Mouse (Mus musculus): Measurements from ENCODE around the gene Pls3. TPM values are rescaled to one million over a fixed set of nuclear protein-coding genes. Genes with fewer than 3 reads are reported as not detected.

Gene Pls3
- polyA plus RNA-seq, 1 experiment from 2014 or later = 31.4 TPM

GRCm38 (mm10) chrX:75834286-75834685, 40.7 kb downstream of the Pls3 start:
- 81% methylated on average over 2 of the region's 2 CpGs for WGBS
- Histone ChIP-seq H3K27ac (ENCODE audit: low read depth, low read length) (no peak overlapping the region), H3K27me3 (replicated peaks; ENCODE audit: control insufficient read depth, insufficient read depth, low read length) (no peaks in the 10 kb centered on the region), H3K4me1 (replicated peaks; ENCODE audit: control insufficient read depth, insufficient read depth, low read length) (no peaks in the 10 kb centered on the region), H3K4me2 (replicated peaks; ENCODE audit: low read depth) (no peak overlapping the region), H3K9ac (ENCODE audit: low read depth, low read length) (no peak overlapping the region), H3K4me3 (ENCODE audit: low read depth, low read length) (no peak overlapping the region), H3K36me3 (ENCODE audit: control insufficient read depth, insufficient read depth) (no peaks in the 10 kb centered on the region), H3K9me3 (ENCODE audit: control insufficient read depth) (no peaks in the 10 kb centered on the region)
- ATAC-seq = no peak
- no peak for TF ChIP-seq CTCF (IDR thresholded peaks at IDR 0.05; ENCODE audit: low read depth)

DNA sequence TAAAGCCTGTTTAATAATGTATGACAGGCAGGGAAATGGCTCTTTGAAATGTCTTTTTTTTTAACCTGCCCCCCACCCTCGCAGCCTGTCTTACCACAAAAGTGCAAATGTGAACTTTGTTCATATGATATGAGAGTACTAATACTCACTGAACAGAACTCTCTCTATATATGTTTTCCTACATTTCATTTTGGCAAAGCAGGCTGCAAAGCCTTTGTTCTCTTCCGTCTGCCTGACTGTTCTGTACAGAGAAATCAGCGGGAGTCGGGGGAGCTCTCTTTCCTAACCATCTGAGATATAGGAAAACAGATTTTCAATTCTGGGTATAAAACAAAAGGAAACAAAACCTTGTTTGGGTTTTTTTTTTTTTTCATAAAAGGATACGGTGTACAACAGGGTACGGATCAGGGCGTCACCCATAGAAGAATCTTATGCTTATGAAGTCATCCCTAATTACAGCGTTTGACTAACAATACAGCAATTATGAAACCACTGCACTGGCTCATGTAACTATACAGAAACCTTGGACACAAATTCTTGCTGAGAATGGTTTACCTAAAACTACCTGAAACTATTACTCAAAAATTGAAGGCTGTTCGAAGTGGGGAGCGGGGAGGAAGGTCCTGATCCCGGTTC, 41.9 kb downstream of the Pls3 start:
- H3K4me3 ChIP-seq (ENCODE audit: low read depth, low read length) = no peak overlapping the region
- no peak for TF ChIP-seq CTCF (IDR thresholded peaks at IDR 0.05; ENCODE audit: low read depth)
- H3K9me3 ChIP-seq (ENCODE audit: control insufficient read depth) = no peaks in the 10 kb centered on the region
- H3K36me3 ChIP-seq (ENCODE audit: control insufficient read depth, insufficient read depth) = no peaks in the 10 kb centered on the region
- no peak for ATAC-seq
- H3K4me1 ChIP-seq (replicated peaks; ENCODE audit: control insufficient read depth, insufficient read depth, low read length) = no peaks in the 10 kb centered on the region
- H3K4me2 ChIP-seq (replicated peaks; ENCODE audit: low read depth) = no peak overlapping the region
- H3K9ac ChIP-seq (ENCODE audit: low read depth, low read length) = no peak overlapping the region
- 77% methylated on average over 11 of the region's 11 CpGs for WGBS
- no peak overlapping the region for H3K27ac ChIP-seq (ENCODE audit: low read depth, low read length)
- no peaks in the 10 kb centered on the region for H3K27me3 ChIP-seq (replicated peaks; ENCODE audit: control insufficient read depth, insufficient read depth, low read length)

GRCm38 (mm10) chrX:75829867-75830255, 45.1 kb downstream of the Pls3 start:
- Histone ChIP-seq H3K36me3 (ENCODE audit: control insufficient read depth, insufficient read depth) (no peaks in the 10 kb centered on the region), H3K9ac (ENCODE audit: low read depth, low read length) (no peak overlapping the region), H3K4me1 (replicated peaks; ENCODE audit: control insufficient read depth, insufficient read depth, low read length) (no peaks in the 10 kb centered on the region), H3K27me3 (replicated peaks; ENCODE audit: control insufficient read depth, insufficient read depth, low read length) (no peaks in the 10 kb centered on the region), H3K4me3 (ENCODE audit: low read depth, low read length) (no peak overlapping the region), H3K4me2 (replicated peaks; ENCODE audit: low read depth) (no peak overlapping the region), H3K27ac (ENCODE audit: low read depth, low read length) (no peak overlapping the region), H3K9me3 (ENCODE audit: control insufficient read depth) (no peaks in the 10 kb centered on the region)
- no peak for ATAC-seq
- no peak for TF ChIP-seq CTCF (IDR thresholded peaks at IDR 0.05; ENCODE audit: low read depth)
- 49% methylated on average over 2 of the region's 2 CpGs for WGBS

DNA sequence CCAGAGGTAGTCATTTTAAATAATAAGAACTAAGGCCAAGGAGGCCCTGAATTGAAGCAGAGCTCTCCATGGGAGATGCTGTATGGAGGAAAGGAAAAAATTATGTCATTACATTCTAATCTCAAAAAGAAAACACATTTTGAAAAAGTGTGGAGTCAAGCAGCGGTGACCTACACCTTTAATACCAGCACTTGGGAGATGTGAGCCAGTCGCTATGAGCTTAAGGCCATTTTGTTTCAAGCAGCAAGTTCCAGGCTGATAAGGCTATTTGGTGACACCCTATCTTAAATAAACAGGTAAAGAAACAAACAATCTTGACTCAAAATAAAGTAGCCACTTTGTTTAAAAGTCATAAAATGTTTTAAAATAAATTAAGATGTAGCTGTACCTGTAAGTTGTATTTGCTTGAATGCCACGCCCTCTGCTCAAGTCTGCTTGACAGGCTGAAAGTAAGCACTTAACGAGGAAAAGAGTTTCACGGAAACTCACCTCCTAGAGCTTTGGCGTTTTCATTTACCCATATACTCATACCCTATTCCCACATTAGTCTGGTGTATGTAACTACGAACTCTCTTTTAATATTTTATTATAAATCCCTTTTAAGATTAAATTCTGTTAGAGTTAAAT, 45.6 kb downstream of the Pls3 start:
- Histone ChIP-seq H3K9me3 (ENCODE audit: control insufficient read depth) (no peaks in the 10 kb centered on the region), H3K4me3 (ENCODE audit: low read depth, low read length) (no peak overlapping the region), H3K36me3 (ENCODE audit: control insufficient read depth, insufficient read depth) (no peaks in the 10 kb centered on the region), H3K4me2 (replicated peaks; ENCODE audit: low read depth) (no peak overlapping the region), H3K27ac (ENCODE audit: low read depth, low read length) (no peak overlapping the region), H3K9ac (ENCODE audit: low read depth, low read length) (no peak overlapping the region), H3K4me1 (replicated peaks; ENCODE audit: control insufficient read depth, insufficient read depth, low read length) (no peaks in the 10 kb centered on the region), H3K27me3 (replicated peaks; ENCODE audit: control insufficient read depth, insufficient read depth, low read length) (no peaks in the 10 kb centered on the region)
- TF ChIP-seq CTCF (IDR thresholded peaks at IDR 0.05; ENCODE audit: low read depth) = no peak
- 60% methylated on average over 7 of the region's 7 CpGs for WGBS
- no peak for ATAC-seq

GRCm38 (mm10) chrX:75818647-75819271, 56.2 kb downstream of the Pls3 start:
- WGBS = 65% methylated on average over 1 of the region's 1 CpGs

GRCm38 (mm10) chrX:75814958-75815357, 60.0 kb downstream of the Pls3 start:
- no peaks in the 10 kb centered on the region for H3K4me1 ChIP-seq (replicated peaks; ENCODE audit: control insufficient read depth, insufficient read depth, low read length)
- no peak overlapping the region for H3K9ac ChIP-seq (ENCODE audit: low read depth, low read length)
- H3K4me3 ChIP-seq (ENCODE audit: low read depth, low read length) = no peak overlapping the region
- no peaks in the 10 kb centered on the region for H3K9me3 ChIP-seq (ENCODE audit: control insufficient read depth)
- no peaks in the 10 kb centered on the region for H3K36me3 ChIP-seq (ENCODE audit: control insufficient read depth, insufficient read depth)
- H3K27me3 ChIP-seq (replicated peaks; ENCODE audit: control insufficient read depth, insufficient read depth, low read length) = no peaks in the 10 kb centered on the region
- TF ChIP-seq CTCF (IDR thresholded peaks at IDR 0.05; ENCODE audit: low read depth) = peak; percentile 27
- no peak overlapping the region for H3K4me2 ChIP-seq (replicated peaks; ENCODE audit: low read depth)
- 84% methylated on average over 2 of the region's 2 CpGs for WGBS
- no peak for ATAC-seq
- no peak overlapping the region for H3K27ac ChIP-seq (ENCODE audit: low read depth, low read length)

More at GRCm38 (mm10) chrX:75818647-75819271, 56.2 kb downstream of the Pls3 start:
- Histone ChIP-seq H3K4me3 (ENCODE audit: low read depth, low read length) (no peak overlapping the region), H3K9me3 (ENCODE audit: control insufficient read depth) (no peaks in the 10 kb centered on the region), H3K4me2 (replicated peaks; ENCODE audit: low read depth) (no peak overlapping the region), H3K9ac (ENCODE audit: low read depth, low read length) (no peak overlapping the region), H3K27me3 (replicated peaks; ENCODE audit: control insufficient read depth, insufficient read depth, low read length) (no peaks in the 10 kb centered on the region), H3K36me3 (ENCODE audit: control insufficient read depth, insufficient read depth) (no peaks in the 10 kb centered on the region), H3K27ac (ENCODE audit: low read depth, low read length) (no peak overlapping the region), H3K4me1 (replicated peaks; ENCODE audit: control insufficient read depth, insufficient read depth, low read length) (no peaks in the 10 kb centered on the region)
- no peak for TF ChIP-seq CTCF (IDR thresholded peaks at IDR 0.05; ENCODE audit: low read depth)
- ATAC-seq = no peak

All from intestine, postnatal 0 days (tissue).